Mouse (Mus musculus): ENCODE data around the gene 2300009A05Rik. TPM values are rescaled to one million over a fixed set of nuclear protein-coding genes. Genes with fewer than 3 reads are reported as not detected.

Gene 2300009A05Rik
- 58.4 TPM in 2 replicates for polyA plus RNA-seq (2015; fragmentation: Nextera tagmentation; extraction: Ambion mirVana)

DNA sequence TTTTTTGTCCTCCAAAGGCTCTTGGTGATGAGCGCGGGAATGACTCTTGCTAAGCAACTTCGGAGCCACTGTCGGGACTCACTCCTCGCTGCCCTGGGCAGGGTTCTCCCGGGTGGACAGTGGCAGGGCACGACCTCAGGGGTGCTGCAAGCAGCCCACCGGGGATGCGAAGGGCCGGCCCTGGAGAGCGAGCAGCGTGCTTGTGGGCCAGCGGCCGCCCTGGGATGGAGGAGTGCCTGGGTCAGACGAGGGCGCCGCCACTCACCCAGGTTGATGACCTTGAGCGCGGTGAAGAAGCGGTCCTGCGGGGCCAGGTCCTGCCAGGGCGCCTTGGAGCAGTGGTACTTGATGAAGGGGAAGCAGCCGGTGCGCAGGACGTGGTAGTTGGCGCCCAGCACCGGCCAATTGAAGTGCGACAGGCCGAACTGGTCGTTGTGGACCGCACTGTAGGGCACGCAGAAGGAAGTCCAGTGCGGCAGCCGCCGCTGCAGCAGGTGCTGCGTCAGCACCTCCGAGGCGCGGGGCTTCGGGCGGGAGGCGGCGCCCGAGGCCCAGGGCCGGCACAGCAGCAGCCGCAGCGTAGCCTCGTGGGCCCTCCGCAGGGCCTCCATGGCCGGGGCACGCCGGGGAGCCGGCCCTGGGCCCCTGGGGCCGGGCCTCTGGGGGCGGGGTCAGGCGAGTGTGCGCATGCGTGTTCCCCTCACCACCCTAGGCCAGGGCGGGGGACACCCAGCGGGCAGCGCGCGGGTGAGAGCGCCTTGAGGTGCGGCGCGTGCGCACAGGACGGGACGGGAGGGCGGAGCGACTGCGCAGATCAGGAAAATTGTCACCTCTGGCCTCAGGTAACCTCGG, at the start of gene 2300009A05Rik:
Gene 2300009A05Rik, minus strand, starts transcription at position 636 of the 852 bp plus-strand sequence.
- no peaks in the 10 kb centered on the region for H3K9me3 ChIP-seq
- peak; percentile 96 for ATAC-seq
- under 1% methylated on average over 73 of the region's 74 CpGs for WGBS

DNA sequence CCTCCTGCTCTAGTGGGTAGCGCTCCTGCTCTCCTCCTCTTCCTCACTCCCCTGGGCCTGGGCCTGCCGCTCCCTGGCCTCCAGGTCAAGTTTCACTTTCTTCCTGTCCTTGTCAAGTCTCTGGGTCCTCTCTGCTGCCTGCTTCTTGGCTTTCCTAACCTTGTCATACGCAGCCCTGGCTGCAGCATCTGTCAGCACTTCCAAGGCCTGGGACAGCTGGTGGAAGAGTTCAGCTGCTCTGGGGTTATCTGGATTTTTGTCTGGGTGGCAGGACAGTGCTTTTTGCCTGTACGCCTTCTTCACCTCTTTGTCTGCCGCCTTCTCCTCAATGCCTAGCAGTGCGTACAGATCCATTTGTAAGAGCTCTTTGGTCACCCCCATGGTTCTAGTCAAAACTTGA, 44.6 kb upstream of the 2300009A05Rik start:
- H3K4me1 ChIP-seq (replicated peaks), result no peaks in the 10 kb centered on the region
- no peak overlapping the region for H3K4me3 ChIP-seq (replicated peaks)
- no peaks in the 10 kb centered on the region for H3K36me3 ChIP-seq
- H3K27ac ChIP-seq, result no peak overlapping the region
- 79% methylated on average over 6 of the region's 6 CpGs for WGBS
- H3K9me3 ChIP-seq, result no peaks in the 10 kb centered on the region
- H3K9ac ChIP-seq (replicated peaks), result no peak overlapping the region
- no peak overlapping the region for H3K4me2 ChIP-seq (replicated peaks)
- no peak for ATAC-seq
- no peaks in the 10 kb centered on the region for H3K27me3 ChIP-seq

More for the DNA sequence above, at the start of gene 2300009A05Rik:
- H3K4me2 ChIP-seq (replicated peaks), result peak within 1 kb of the TSS; percentile 94
- H3K4me3 ChIP-seq (replicated peaks), result peak within 1 kb of the TSS; percentile 92
- peak within 1 kb of the TSS; percentile 89 for H3K9ac ChIP-seq (replicated peaks)
- peaks cover 26% of the 10 kb centered on the region for H3K4me1 ChIP-seq (replicated peaks)
- H3K27me3 ChIP-seq, result no peaks in the 10 kb centered on the region
- no peaks in the 10 kb centered on the region for H3K36me3 ChIP-seq
- H3K27ac ChIP-seq, result peak within 1 kb of the TSS; percentile 78

GRCm38 (mm10) chr9:63430652-63431051, 31.6 kb upstream of the 2300009A05Rik start:
- Histone ChIP-seq H3K4me3 (replicated peaks) (no peak overlapping the region), H3K36me3 (no peaks in the 10 kb centered on the region), H3K4me1 (replicated peaks) (no peaks in the 10 kb centered on the region), H3K9me3 (no peaks in the 10 kb centered on the region), H3K27me3 (no peaks in the 10 kb centered on the region), H3K4me2 (replicated peaks) (no peak overlapping the region), H3K27ac (no peak overlapping the region), H3K9ac (replicated peaks) (no peak overlapping the region)
- 82% methylated on average over 1 of the region's 1 CpGs for WGBS
- ATAC-seq, result no peak

GRCm38 (mm10) chr9:63421096-63421736, 22.2 kb upstream of the 2300009A05Rik start:
- H3K9ac ChIP-seq (replicated peaks), result no peak overlapping the region
- no peaks in the 10 kb centered on the region for H3K27me3 ChIP-seq
- H3K36me3 ChIP-seq, result no peaks in the 10 kb centered on the region
- H3K4me3 ChIP-seq (replicated peaks), result no peak overlapping the region
- 74% methylated on average over 9 of the region's 9 CpGs for WGBS
- no peak overlapping the region for H3K4me2 ChIP-seq (replicated peaks)
- H3K4me1 ChIP-seq (replicated peaks), result peaks cover 7% of the 10 kb centered on the region; the same call in 1 of the 2 replicates
- no peak for ATAC-seq
- H3K9me3 ChIP-seq, result no peaks in the 10 kb centered on the region
- H3K27ac ChIP-seq, result no peak overlapping the region

- Histone ChIP-seq H3K4me2 (replicated peaks) (no peak overlapping the region), H3K9me3 (no peaks in the 10 kb centered on the region), H3K4me3 (replicated peaks) (no peak overlapping the region), H3K4me1 (replicated peaks) (peaks cover 7% of the 10 kb centered on the region; the same call in 1 of the 2 replicates), H3K36me3 (no peaks in the 10 kb centered on the region), H3K27me3 (no peaks in the 10 kb centered on the region), H3K27ac (no peak overlapping the region), H3K9ac (replicated peaks) (no peak overlapping the region)
- WGBS, result 6% methylated on average over 6 of the region's 6 CpGs
- no peak for ATAC-seq
These were observed 21.4 kb upstream of the 2300009A05Rik start for GRCm38 (mm10) chr9:63420396-63420795.

GRCm38 (mm10) chr9:63400176-63400575, 1.1 kb upstream of the 2300009A05Rik start:
- Histone ChIP-seq H3K36me3 (no peaks in the 10 kb centered on the region), H3K4me3 (replicated peaks) (no peak overlapping the region), H3K27ac (no peak overlapping the region), H3K9ac (replicated peaks) (no peak overlapping the region), H3K9me3 (no peaks in the 10 kb centered on the region), H3K27me3 (no peaks in the 10 kb centered on the region), H3K4me1 (replicated peaks) (peaks cover 26% of the 10 kb centered on the region), H3K4me2 (replicated peaks) (no peak overlapping the region)
- no peak for ATAC-seq
- WGBS, result 80% methylated on average over 1 of the region's 1 CpGs

DNA sequence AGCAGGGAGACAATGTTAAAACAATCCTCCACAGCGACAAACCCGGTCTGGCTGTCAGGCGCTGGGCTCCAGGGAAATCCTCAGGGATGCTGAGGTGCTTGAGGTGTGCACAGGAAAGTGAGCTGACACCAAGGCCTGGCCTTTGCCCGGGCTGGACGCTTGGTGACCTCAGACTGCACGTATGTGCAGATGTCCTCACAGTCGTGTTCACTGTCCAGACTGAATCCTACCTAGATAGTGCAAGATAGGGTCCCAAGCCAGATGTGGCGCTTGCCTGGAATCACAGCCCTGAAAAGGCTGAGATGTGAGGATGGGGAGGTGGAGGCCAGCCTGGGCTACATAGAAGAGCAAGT, 393 bp upstream of the 2300009A05Rik start:
- no peak; the same call in 1 of the 2 replicates for ATAC-seq
- 3% methylated on average over 8 of the region's 8 CpGs for WGBS
- peak overlapping the region; percentile 70 for H3K27ac ChIP-seq

DNA sequence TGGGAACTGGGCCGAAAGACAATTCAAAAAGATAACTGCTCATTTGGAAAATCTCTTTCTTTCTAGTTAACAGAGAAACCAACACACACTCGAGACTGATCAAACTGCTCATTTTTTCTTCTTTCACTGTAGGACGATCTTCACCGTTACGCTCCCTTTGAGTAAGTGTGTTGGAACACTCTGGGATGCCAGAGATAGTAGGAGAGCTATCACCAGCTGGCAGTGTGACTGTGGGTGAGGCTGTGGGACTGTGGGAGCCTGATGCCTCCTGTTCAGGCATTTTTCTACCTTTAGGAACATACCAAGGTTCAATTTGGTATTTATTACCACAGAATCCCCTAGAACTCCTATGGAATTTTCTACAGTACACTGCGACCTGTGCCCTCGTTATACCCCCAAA, 3.4 kb downstream of the 2300009A05Rik start:
- H3K36me3 ChIP-seq, result no peaks in the 10 kb centered on the region
- no peaks in the 10 kb centered on the region for H3K9me3 ChIP-seq
- H3K9ac ChIP-seq (replicated peaks), result no peak overlapping the region
- H3K27me3 ChIP-seq, result no peaks in the 10 kb centered on the region
- peaks cover 26% of the 10 kb centered on the region for H3K4me1 ChIP-seq (replicated peaks)
- no peak overlapping the region for H3K27ac ChIP-seq
- H3K4me2 ChIP-seq (replicated peaks), result no peak overlapping the region
- ATAC-seq, result no peak
- no peak overlapping the region for H3K4me3 ChIP-seq (replicated peaks)
- WGBS, result 86% methylated on average over 7 of the region's 7 CpGs

More for the DNA sequence above, 393 bp upstream of the 2300009A05Rik start:
- H3K27me3 ChIP-seq, result no peaks in the 10 kb centered on the region
- H3K9me3 ChIP-seq, result no peaks in the 10 kb centered on the region
- H3K9ac ChIP-seq (replicated peaks), result peak overlapping the region; percentile 89
- no peaks in the 10 kb centered on the region for H3K36me3 ChIP-seq
- H3K4me2 ChIP-seq (replicated peaks), result peak overlapping the region; percentile 94
- peaks cover 26% of the 10 kb centered on the region for H3K4me1 ChIP-seq (replicated peaks)
- peak overlapping the region; percentile 92 for H3K4me3 ChIP-seq (replicated peaks)

DNA sequence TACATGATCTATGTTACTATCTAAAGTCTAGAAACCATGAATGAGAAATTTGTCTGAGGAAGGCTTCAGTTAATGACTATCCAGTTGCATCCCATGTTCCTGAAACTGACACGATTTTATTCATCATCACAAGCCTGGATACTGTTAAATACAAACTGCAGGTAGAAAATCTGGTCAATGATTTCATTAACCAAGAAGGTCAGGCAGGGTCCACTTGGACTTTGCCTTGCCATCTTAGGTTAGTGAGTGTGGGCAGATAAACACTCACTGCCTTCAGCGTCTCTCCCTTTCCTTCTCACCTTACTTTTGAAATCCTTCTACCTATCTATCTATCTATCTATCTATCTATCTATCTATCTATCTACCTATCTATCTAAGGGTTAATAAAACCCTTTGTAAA, 7.7 kb downstream of the 2300009A05Rik start:
- Histone ChIP-seq H3K27ac (no peak overlapping the region), H3K4me3 (replicated peaks) (no peak overlapping the region), H3K9me3 (no peaks in the 10 kb centered on the region), H3K27me3 (no peaks in the 10 kb centered on the region), H3K9ac (replicated peaks) (no peak overlapping the region), H3K4me2 (replicated peaks) (no peak overlapping the region), H3K4me1 (replicated peaks) (peaks cover 7% of the 10 kb centered on the region), H3K36me3 (no peaks in the 10 kb centered on the region)
- WGBS, result 78% methylated on average over 2 of the region's 2 CpGs
- no peak for ATAC-seq

GRCm38 (mm10) chr9:63382761-63383160, 16.3 kb downstream of the 2300009A05Rik start:
- WGBS, result 93% methylated on average over 4 of the region's 4 CpGs

GRCm38 (mm10) chr9:63380326-63380725, 18.7 kb downstream of the 2300009A05Rik start:
- Histone ChIP-seq H3K36me3 (0 out of 2 replicates have a peak, but pooled peaks cover under 1% of the 10 kb centered on the region), H3K4me3 (replicated peaks) (no peak overlapping the region), H3K9me3 (no peaks in the 10 kb centered on the region), H3K4me2 (replicated peaks) (no peak overlapping the region), H3K9ac (replicated peaks) (no peak overlapping the region), H3K4me1 (replicated peaks) (peaks cover 26% of the 10 kb centered on the region), H3K27me3 (no peaks in the 10 kb centered on the region), H3K27ac (no peak overlapping the region)
- WGBS, result 80% methylated on average over 3 of the region's 3 CpGs
- no peak for ATAC-seq

More at GRCm38 (mm10) chr9:63382761-63383160, 16.3 kb downstream of the 2300009A05Rik start:
- no peaks in the 10 kb centered on the region for H3K27me3 ChIP-seq
- peaks cover 7% of the 10 kb centered on the region for H3K4me1 ChIP-seq (replicated peaks)
- H3K4me3 ChIP-seq (replicated peaks), result no peak overlapping the region
- no peaks in the 10 kb centered on the region for H3K9me3 ChIP-seq
- no peak for ATAC-seq
- H3K4me2 ChIP-seq (replicated peaks), result no peak overlapping the region
- H3K9ac ChIP-seq (replicated peaks), result no peak overlapping the region
- H3K36me3 ChIP-seq, result no peaks in the 10 kb centered on the region
- no peak overlapping the region for H3K27ac ChIP-seq

GRCm38 (mm10) chr9:63378174-63378573, 20.9 kb downstream of the 2300009A05Rik start:
- H3K9me3 ChIP-seq, result no peaks in the 10 kb centered on the region
- H3K36me3 ChIP-seq, result peaks cover 14% of the 10 kb centered on the region
- 19% methylated on average over 8 of the region's 8 CpGs for WGBS
- H3K9ac ChIP-seq (replicated peaks), result peak overlapping the region; percentile 91
- H3K27me3 ChIP-seq, result no peaks in the 10 kb centered on the region
- peak overlapping the region; percentile 84 for H3K27ac ChIP-seq
- H3K4me1 ChIP-seq (replicated peaks), result peaks cover 42% of the 10 kb centered on the region
- H3K4me2 ChIP-seq (replicated peaks), result peak overlapping the region; percentile 96
- ATAC-seq, result no peak
- H3K4me3 ChIP-seq (replicated peaks), result peak overlapping the region; percentile 83

All from midbrain, embryonic 13.5 days (tissue).